Mouse (Mus musculus) olfactory bulb, adult 2 months (tissue): ENCODE results near the gene Pilrb2.

ENCODE experiments used
- CTCF ChIP-seq: fragments of 200-500 bp; IDR thresholded peaks from 2 replicates; pipeline ENCODE4 v1.5.1; 2012; ENCODE audit warnings: low read depth, mild to moderate bottlenecking, low read length, moderate library complexity; ENCODE audit not compliant: insufficient read depth
- POLR2A ChIP-seq: fragments of 200-500 bp; IDR thresholded peaks from 2 replicates; pipeline ENCODE4 v1.6.1; 2012; ENCODE audit warnings: mild to moderate bottlenecking, low read depth, low read length, moderate library complexity; ENCODE audit not compliant: insufficient read depth

DNA sequence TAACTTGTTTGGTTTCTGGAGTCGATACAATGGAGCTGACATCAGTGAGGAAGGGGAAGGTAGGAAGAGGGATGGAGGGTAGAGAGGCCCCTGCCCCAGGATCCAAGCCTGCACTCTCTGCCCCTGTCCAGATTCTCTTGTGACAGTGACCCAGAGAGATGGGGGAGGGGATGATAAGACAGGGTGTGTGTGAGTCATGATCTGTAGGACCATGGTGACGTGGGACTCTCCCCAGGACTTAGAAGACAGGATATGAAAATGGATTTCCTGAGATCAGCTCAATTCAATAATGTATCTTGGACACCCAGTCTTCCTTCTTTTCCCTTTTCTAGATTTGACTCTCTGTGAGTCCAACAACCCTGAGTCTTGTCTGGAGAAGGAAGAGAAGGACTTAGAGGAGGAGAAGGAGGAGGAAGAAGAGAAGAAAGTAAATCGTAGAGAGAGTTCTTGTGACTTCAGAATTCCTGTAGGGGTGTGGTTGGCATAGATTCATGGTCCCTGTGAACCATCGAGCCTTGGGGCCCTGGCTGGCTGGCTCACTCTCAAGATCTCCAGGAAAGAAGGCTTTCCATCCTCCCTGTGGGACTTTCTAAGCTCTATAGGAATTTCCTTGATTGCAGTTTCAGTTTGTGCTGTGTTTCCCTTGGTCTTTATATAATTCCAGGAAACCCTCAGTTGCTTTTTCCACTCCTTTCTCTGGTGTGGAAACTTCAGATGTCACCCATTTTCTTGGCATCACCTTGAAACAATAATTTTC lies 54.0 kb downstream of the Pilrb2 start:
- TF ChIP-seq CTCF (no peak), POLR2A (no peak)
